Mouse (Mus musculus): ENCODE data around the gene Sox6.

The Sox6 gene

GRCm38 (mm10) chr7:115833701-115834100, 204.9 kb downstream of the Sox6 start:
- intact Hi-C loops (cut with DNase I) = no loop called here

- intact Hi-C loops (cut with DNase I) = no loop called here
Observed at GRCm38 (mm10) chr7:115830938-115831873, 207.4 kb downstream of the Sox6 start.

- intact Hi-C loops (cut with DNase I) = no loop called here
Observed at GRCm38 (mm10) chr7:115830366-115830765, 208.2 kb downstream of the Sox6 start.

GRCm38 (mm10) chr7:115829756-115830155, 208.8 kb downstream of the Sox6 start:
- intact Hi-C loops (cut with DNase I) = no loop called here

GRCm38 (mm10) chr7:115829260-115829659, 209.3 kb downstream of the Sox6 start:
- intact Hi-C loops (cut with DNase I) = no loop called here

- intact Hi-C loops (cut with DNase I) = no loop called here
Observed at GRCm38 (mm10) chr7:115825295-115825694, 213.3 kb downstream of the Sox6 start.

- intact Hi-C loops (cut with DNase I) = no loop called here
Observed at GRCm38 (mm10) chr7:115824621-115825256, 213.9 kb downstream of the Sox6 start.

GRCm38 (mm10) chr7:115819136-115819535, 219.5 kb downstream of the Sox6 start:
- intact Hi-C loops (cut with DNase I) = no loop called here

GRCm38 (mm10) chr7:115803256-115803655, 235.3 kb downstream of the Sox6 start:
- intact Hi-C loops (cut with DNase I) = no loop called here

GRCm38 (mm10) chr7:115794139-115794858, 244.3 kb downstream of the Sox6 start:
- intact Hi-C loops (cut with DNase I) = no loop called here

GRCm38 (mm10) chr7:115792841-115793240, 245.8 kb downstream of the Sox6 start:
- intact Hi-C loops (cut with DNase I) = no loop called here

- intact Hi-C loops (cut with DNase I) = no loop called here
Observed at GRCm38 (mm10) chr7:115789116-115789823, 249.3 kb downstream of the Sox6 start.

- intact Hi-C loops (cut with DNase I) = no loop called here
Observed at GRCm38 (mm10) chr7:115783982-115784917, 254.3 kb downstream of the Sox6 start.

- intact Hi-C loops (cut with DNase I) = no loop called here
Observed at GRCm38 (mm10) chr7:115780148-115780547, 258.4 kb downstream of the Sox6 start.

GRCm38 (mm10) chr7:115779544-115779943, 259.1 kb downstream of the Sox6 start:
- intact Hi-C loops (cut with DNase I) = no loop called here

- intact Hi-C loops (cut with DNase I) = no loop called here
Observed at GRCm38 (mm10) chr7:115776736-115777135, 261.9 kb downstream of the Sox6 start.

GRCm38 (mm10) chr7:115776324-115776723, 262.3 kb downstream of the Sox6 start:
- intact Hi-C loops (cut with DNase I) = no loop called here

- intact Hi-C loops (cut with DNase I) = no loop called here
Observed at GRCm38 (mm10) chr7:115766316-115766715, 272.3 kb downstream of the Sox6 start.

- intact Hi-C loops (cut with DNase I) = no loop called here
Observed at GRCm38 (mm10) chr7:115763851-115764250, 274.7 kb downstream of the Sox6 start.

GRCm38 (mm10) chr7:115758172-115758571, 280.4 kb downstream of the Sox6 start:
- intact Hi-C loops (cut with DNase I) = no loop called here
